8 mouse cellular contexts compared by ENCODE assay signal in the genomic region with DNA sequence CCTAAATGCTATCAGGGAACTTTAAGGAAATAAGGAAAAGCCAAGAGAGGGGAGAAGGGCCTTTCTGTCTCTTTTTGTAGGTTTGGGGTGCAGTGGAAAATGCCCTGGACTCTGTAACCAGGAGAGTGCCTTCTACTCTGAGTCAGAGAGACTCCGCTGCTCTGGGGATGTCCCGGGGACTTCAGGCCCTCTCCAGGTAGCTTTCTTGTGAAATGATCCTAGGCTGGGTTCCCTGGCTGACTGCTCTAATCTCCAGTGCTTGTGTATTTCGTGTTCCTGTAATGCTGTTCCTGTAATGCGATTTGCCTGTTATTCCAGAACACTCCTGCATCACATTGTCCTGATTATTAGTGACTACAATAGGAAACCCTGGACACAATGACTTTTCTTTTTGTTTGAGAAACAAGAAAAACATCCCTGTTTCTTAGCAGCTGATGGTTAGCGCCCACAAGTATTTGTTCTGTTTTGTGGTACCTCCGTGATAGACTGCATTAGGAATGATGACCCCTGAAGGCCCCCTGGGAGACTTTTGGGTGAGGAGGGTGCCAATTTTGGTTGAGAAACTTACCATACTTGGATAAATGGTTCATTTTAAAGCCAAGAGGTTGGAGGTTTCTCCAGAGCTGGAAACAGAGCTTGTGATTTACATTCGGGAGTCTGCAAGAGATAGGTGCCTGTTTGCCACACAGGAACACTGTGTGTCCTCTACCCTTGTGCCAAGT. TPM values are rescaled to one million over a fixed set of nuclear protein-coding genes. Genes with fewer than 3 reads are reported as not detected.
A peak's percentile ranks its signal among the peaks of the same experiment; 100 is the strongest.
DNase-seq lines count a peak whose midpoint lies in the region; ATAC-seq lines count a peak whose summit lies in the region.

No protein-coding gene starts in this region.

- H3K27ac ChIP-seq in lung, embryonic 16.5 days (ENCODE audit: low read length), result no peak overlapping the region
- H3K27ac ChIP-seq in hindbrain, embryonic 15.5 days (replicated peaks), result peak overlapping the region; percentile 76
- no peak overlapping the region for H3K27ac ChIP-seq in midbrain, embryonic 15.5 days

- peak overlapping the region; percentile 81 for H3K4me3 ChIP-seq in lung, embryonic 16.5 days (ENCODE audit: low read length)
- H3K4me3 ChIP-seq in hindbrain, embryonic 15.5 days, result peak overlapping the region; percentile 82
- H3K4me3 ChIP-seq in midbrain, embryonic 15.5 days, result peak overlapping the region; percentile 96

- no peaks in the 10 kb centered on the region for H3K9me3 ChIP-seq in lung, embryonic 16.5 days (ENCODE audit: control insufficient read depth, low read length)
- H3K9me3 ChIP-seq in hindbrain, embryonic 15.5 days, result no peaks in the 10 kb centered on the region
- H3K9me3 ChIP-seq in midbrain, embryonic 15.5 days, result no peaks in the 10 kb centered on the region

- ATAC-seq in lung, embryonic 16.5 days (ENCODE audit: low read depth), result no peak
- ATAC-seq in hindbrain, embryonic 15.5 days (ENCODE audit: low FRiP score, low read depth), result no peak
- no peak for ATAC-seq in midbrain, embryonic 15.5 days (replicated peaks)

- peak; percentile 24 for DNase-seq in adrenal gland, adult 2 months
- no peak for DNase-seq in adrenal gland, postnatal 25 days
- DNase-seq in lung, postnatal 25 days (ENCODE audit: low spot score), result no peak
- no peak for DNase-seq in c-Kit-positive CD71-positive TER-119-positive erythroid progenitor cells, embryonic 14.5 days (ENCODE audit: low spot score)
- DNase-seq in left cerebral cortex, postnatal 36 days (ENCODE audit: low spot score in 2 of 2), result no peak

- H3K4me1 ChIP-seq in lung, embryonic 16.5 days (replicated peaks; ENCODE audit: control insufficient read depth, insufficient read depth, low read length), result peaks cover 2% of the 10 kb centered on the region; the same call in 1 of the 2 replicates
- H3K4me1 ChIP-seq in hindbrain, embryonic 15.5 days (replicated peaks), result peaks cover 10% of the 10 kb centered on the region
- H3K4me1 ChIP-seq in midbrain, embryonic 15.5 days, result peaks cover 18% of the 10 kb centered on the region

- 33% methylated on average over 7 of the region's 7 CpGs for WGBS in lung, embryonic 16.5 days
- 29% methylated on average over 7 of the region's 7 CpGs for WGBS in hindbrain, embryonic 15.5 days
- 25% methylated on average over 7 of the region's 7 CpGs for WGBS in midbrain, embryonic 15.5 days

- intact Hi-C loops in left cerebral cortex, postnatal 36 days (cut with DNase I), result loop anchor here (5.0 kb wide), 1 partner anchor 45 kb away; the partner anchor contains the start of gene Fopnl

- H3K27me3 ChIP-seq in lung, embryonic 16.5 days (ENCODE audit: control insufficient read depth, insufficient read depth, low read depth, low read length), result no peaks in the 10 kb centered on the region
- H3K27me3 ChIP-seq in hindbrain, embryonic 15.5 days, result no peaks in the 10 kb centered on the region
- no peaks in the 10 kb centered on the region for H3K27me3 ChIP-seq in midbrain, embryonic 15.5 days (replicated peaks)

- H3K36me3 ChIP-seq in lung, embryonic 16.5 days (ENCODE audit: control insufficient read depth, insufficient read depth, low read length), result no peaks in the 10 kb centered on the region
- H3K36me3 ChIP-seq in hindbrain, embryonic 15.5 days, result no peaks in the 10 kb centered on the region
- H3K36me3 ChIP-seq in midbrain, embryonic 15.5 days (replicated peaks), result no peaks in the 10 kb centered on the region

- H3K4me2 ChIP-seq in lung, embryonic 16.5 days (ENCODE audit: low read depth, low read length), result peak overlapping the region; percentile 85
- peak overlapping the region; percentile 93 for H3K4me2 ChIP-seq in hindbrain, embryonic 15.5 days
- H3K4me2 ChIP-seq in midbrain, embryonic 15.5 days, result peak overlapping the region; percentile 71

- peak overlapping the region; percentile 85 for H3K9ac ChIP-seq in lung, embryonic 16.5 days (ENCODE audit: low read length)
- peak overlapping the region; percentile 78 for H3K9ac ChIP-seq in hindbrain, embryonic 15.5 days
- H3K9ac ChIP-seq in midbrain, embryonic 15.5 days, result peak overlapping the region; percentile 88

RNA-seq across cellular contexts. Expression of gene Abcc1, which starts 0.9 kb away (rescaled TPM):
- total RNA-seq in adrenal gland, adult 2 months (2021), result 10 to 100 TPM; 21.3 to 28.5 TPM
- 34.9 and 39.0 TPM in 2 replicates for polyA plus RNA-seq in adrenal gland, adult 2 months (2012; rRNA removed)
- 14.7 and 26.0 TPM in 2 replicates for total RNA-seq in adrenal gland, postnatal 25 days (2021)
- 8.8 and 9.2 TPM in 2 replicates for polyA plus RNA-seq in lung, embryonic 16.5 days (2015; fragmentation: Nextera tagmentation; extraction: Ambion mirVana)
- 8.1 and 9.8 TPM in 2 replicates for polyA plus RNA-seq in hindbrain, embryonic 15.5 days (2015; fragmentation: Nextera tagmentation; extraction: Ambion mirVana)
- 9.4 and 10.6 TPM in 2 replicates for polyA plus RNA-seq in midbrain, embryonic 15.5 days (2015; fragmentation: Nextera tagmentation; extraction: Ambion mirVana)
- total RNA-seq in left cerebral cortex, postnatal 36 days (2021), result 10 to 100 TPM; 13.4 to 16.9 TPM

RNA-seq across cellular contexts. Expression of gene Fopnl, which starts 45.1 kb away (rescaled TPM):
- 10 to 100 TPM; 44.9 to 65.4 TPM for total RNA-seq in adrenal gland, adult 2 months (2021)
- polyA plus RNA-seq in adrenal gland, adult 2 months (2012; rRNA removed), result 23.8 and 26.7 TPM in 2 replicates
- 52.7 and 59.6 TPM in 2 replicates for total RNA-seq in adrenal gland, postnatal 25 days (2021)
- polyA plus RNA-seq in lung, embryonic 16.5 days (2015; fragmentation: Nextera tagmentation; extraction: Ambion mirVana), result 159 TPM in 2 replicates
- 185 and 191 TPM in 2 replicates for polyA plus RNA-seq in hindbrain, embryonic 15.5 days (2015; fragmentation: Nextera tagmentation; extraction: Ambion mirVana)
- polyA plus RNA-seq in midbrain, embryonic 15.5 days (2015; fragmentation: Nextera tagmentation; extraction: Ambion mirVana), result 188 and 198 TPM in 2 replicates
- 10 to 100 TPM; 51.6 to 54.0 TPM for total RNA-seq in left cerebral cortex, postnatal 36 days (2021)
